Mouse (Mus musculus) liver (tissue): ENCODE results near the gene Hk3.

Experiments
- DNase-seq: peaks from one replicate; pipeline ENCODE4 v3.0.0-alpha.2; 2020; ENCODE audit warnings: mixed read lengths

Hk3 gene

DNA sequence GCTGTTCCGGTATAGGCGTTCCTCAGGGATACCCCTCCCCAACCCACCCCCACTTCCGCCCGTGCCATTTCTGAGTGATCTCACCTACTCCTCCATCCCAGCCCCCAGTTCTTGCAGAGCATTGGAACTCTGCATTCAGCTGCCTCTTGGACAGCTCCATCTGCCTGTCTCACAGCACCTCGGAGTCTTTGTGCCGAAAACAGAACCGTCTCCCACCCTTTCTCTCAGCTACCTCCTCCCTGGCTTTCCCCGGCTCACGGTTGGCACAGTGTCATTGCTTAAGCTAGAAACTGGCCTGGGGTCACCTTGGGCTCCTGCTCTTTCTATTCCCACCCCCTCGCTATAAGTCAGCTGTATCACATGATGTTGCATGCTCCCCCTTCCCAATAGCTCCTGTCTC, 20.8 kb downstream of the Hk3 start:
- no peak for DNase-seq

GRCm38 (mm10) chr13:54997568-54997967, 23.6 kb downstream of the Hk3 start:
- DNase-seq, result no peak

DNA sequence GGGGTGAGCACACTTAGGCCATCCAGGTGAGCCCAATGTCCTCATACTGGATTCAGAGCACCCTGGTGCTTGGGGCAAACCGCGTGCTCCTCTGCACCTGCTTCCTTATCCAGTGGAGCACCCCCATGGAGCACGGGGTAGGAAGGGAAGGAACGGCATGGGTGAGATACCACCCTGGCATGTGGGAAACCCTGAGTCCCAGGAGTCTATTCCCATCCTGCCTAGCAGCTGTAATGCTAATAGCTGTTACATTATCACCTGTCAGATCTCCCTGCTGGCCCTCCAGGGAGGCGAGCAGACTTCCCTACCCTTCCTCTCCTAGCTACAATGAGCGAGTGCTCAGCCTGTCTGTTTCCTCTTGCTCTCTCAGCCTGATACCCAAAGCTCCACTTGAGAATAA, 26.0 kb downstream of the Hk3 start:
- no peak for DNase-seq

GRCm38 (mm10) chr13:54994576-54994975, 26.6 kb downstream of the Hk3 start:
- DNase-seq, result no peak

GRCm38 (mm10) chr13:54992215-54992614, 29.0 kb downstream of the Hk3 start:
- no peak for DNase-seq

DNA sequence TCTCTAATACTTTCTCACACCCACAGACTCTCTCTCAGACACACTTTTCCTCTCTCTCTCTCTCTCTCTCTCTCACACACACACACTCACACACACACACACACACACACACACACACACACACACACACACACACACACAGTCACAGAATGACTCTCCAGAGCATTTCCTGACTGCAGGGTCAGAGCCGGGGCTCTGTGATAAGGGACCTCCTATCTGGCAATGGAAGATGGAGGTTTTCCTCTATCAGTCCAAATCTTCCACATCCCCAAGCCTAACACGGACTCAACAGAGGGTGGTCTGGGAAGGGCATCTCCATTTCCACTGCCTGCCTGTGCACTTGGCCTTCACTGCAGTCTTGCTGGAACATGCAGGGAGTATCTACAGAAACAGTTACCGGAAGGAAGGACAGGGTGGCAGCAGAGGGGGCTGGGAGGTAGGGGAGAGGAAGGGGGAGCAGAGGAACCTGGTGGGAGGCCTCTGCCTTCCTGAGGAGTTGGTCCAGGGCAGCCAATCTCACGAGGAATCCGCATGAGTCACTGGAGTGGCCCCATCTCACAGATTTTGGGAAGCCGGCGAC, 32.9 kb downstream of the Hk3 start:
- no peak for DNase-seq

- DNase-seq, result no peak
Observed at GRCm38 (mm10) chr13:54987405-54987804, 33.8 kb downstream of the Hk3 start.

GRCm38 (mm10) chr13:54983614-54984013, 37.6 kb downstream of the Hk3 start:
- DNase-seq, result no peak

- DNase-seq, result no peak
Observed at GRCm38 (mm10) chr13:54983001-54983400, 38.2 kb downstream of the Hk3 start.

GRCm38 (mm10) chr13:54980957-54981356, 40.2 kb downstream of the Hk3 start:
- no peak for DNase-seq

DNA sequence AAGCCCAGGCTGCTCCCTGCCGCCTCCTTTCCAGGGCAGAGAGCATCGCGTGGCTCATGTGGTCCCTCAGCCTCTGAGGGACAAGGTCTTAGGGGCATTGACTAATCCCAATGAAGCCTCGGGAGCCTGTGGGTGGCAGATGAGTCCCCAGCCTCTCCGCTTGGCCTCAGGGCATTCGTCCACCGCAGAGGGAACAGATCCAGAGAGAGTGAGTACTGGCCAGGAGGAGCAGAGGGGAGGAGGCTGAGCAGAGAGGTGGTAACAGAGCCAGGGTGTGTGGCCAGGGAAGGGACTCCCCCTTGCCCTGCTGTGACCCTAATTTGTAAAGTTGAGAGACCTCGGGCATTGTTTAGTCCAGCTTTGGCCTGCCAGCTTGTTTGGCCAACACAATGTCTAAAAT, 42.4 kb downstream of the Hk3 start:
- DNase-seq, result no peak

DNA sequence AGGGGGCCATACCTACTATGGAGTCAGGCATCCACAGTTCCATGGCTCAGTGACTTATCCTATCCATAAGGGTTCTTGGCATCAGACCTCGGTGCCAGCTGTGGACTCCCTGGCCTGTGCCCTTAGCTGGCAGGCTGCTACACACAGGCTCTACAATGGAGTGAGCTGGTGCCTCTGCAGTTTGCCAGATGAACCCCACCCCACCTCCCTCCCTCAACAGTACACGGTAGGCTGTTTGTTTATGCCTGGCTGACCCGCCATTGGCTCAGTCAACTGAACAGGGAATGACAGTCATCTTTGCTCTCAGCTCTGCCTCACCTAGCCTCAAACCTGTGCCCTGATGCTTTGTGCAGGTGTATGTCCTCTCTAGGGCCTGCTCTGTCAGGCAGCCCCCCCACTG, 45.6 kb downstream of the Hk3 start:
- DNase-seq, result no peak

GRCm38 (mm10) chr13:54970521-54971247, 50.5 kb downstream of the Hk3 start:
- peak; percentile 44 for DNase-seq

DNA sequence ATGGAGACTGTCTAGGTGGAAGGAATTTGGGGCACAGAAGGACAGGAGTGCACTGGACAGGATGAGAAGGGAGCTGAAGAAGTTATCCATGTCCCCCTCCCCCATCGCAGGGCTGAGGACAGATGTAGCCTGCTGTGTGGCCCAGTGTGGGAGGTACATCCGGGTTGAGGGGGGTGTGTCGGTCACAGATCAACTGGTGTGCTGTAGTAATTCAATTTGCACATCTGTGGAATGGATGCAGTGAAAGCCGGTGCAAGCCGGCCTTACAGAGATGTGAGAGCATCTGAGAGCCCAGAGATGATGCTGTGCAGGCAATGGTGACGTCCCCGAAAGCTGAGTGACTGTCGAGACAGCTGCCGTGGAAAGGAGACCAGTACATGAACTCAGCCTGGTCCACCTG, 51.7 kb downstream of the Hk3 start:
- no peak for DNase-seq

DNA sequence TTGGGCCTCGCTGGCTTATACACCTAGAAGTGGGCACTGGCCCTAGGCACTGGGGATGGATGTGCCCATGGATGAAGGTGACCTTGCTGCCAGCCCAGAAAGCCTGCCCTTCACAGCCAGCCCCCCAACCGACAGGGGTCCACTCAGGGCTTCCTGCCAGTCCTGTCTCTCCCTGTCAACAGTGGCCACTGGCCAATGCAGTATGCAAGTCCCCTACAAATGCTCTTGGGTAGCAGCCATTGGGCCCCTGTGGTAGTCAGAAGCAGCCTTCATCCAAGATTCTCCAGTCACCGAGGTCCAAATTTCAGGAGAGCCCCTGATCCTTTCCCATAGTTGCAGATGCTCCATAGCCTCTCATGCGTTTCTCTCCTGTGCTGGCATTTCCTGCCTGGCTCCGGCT, 52.5 kb downstream of the Hk3 start:
- DNase-seq, result no peak

DNA sequence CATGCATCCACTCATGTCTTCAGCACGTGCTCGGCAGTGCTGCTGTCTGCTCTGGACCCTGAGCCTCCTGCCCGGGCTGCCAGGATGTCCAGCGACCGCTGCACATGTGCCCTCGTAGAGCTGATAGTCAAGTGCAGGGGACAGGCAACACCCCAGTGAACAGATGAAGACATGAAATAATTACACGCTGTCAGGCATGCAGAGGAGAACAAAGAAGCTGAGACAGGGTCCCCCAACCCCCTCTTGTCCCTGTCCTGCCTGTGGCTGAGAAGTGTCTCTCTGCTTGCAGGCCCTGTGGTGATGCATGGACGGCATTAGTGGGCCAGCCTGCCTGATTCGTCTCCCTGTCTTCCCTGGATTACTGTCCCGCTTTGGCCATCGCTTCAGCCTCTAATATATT, 53.7 kb downstream of the Hk3 start:
- no peak for DNase-seq

- DNase-seq, result no peak
Observed at GRCm38 (mm10) chr13:54965256-54965655, 55.9 kb downstream of the Hk3 start.

DNA sequence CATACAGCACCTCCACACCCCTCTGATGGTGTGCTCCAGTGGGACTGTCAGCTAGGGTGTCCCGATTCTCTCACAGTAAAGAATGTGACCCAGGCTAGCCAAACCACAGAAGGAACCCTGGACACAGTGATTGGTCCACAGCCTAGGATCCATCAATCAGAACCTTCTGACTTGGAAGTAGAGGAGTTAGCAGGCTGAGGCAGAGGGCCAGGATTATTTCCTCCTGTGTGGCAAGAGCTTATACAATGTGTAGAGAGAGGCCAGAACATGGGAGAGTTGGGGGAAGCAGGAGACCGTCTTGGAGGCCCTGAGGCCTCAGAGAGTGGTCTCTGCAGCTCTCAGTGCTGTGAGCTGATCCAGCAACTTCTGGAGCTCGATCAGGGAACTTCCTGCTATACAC, 60.7 kb downstream of the Hk3 start:
- DNase-seq, result no peak

- no peak for DNase-seq
Observed at GRCm38 (mm10) chr13:54959842-54960241, 61.3 kb downstream of the Hk3 start.

DNA sequence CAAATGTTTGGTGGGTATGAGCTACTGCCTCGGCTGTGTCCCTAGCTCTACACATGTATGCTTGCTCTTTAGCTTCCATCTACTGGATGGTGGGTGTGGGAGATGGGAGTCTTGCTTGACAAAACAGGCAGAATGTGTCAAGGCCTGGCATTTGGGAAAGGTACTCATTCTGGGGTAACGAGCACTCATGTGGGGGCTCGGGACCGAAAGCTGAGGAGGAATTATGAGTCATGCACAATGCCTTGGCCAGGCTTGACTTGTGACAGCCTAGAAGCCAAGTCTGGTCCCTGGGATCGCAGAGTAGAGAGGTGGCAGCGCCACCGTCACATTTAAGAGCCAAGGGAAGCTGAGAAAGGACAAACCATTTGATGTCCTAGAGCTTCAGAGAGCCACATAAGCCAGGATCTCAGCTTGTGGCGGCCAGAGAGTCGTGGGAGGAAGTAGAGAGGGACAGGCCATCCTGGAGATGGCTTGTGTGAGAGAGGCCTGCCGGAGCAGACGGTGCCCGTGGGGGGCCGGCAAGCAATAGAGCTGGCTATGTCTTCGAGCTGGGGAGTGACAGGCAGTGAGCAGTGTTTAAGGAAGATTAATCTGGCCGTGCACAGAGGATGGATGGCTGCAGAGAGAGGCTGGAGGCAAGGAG, 62.0 kb downstream of the Hk3 start:
- no peak for DNase-seq

DNA sequence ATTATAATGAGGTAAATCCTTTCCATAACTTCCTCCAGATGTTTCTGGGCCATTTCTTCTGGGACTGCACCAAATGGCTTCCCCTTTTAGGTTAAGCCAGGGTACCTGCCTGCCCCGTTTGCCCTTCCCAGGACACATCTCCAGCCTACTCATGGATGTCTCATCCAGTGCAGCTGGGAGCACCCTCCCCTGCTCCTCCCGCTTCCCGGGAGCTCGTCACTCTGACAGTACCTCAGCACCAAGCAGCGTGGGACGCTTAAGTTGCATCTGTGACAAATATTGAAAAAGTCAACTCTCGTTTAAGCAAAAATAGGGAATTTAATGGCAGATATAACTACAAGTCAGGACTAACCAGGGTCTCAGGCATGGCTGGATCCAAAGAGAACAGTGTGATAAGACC, 63.9 kb downstream of the Hk3 start:
- no peak for DNase-seq
